Mouse (Mus musculus) thymus, adult 2 months (tissue): Measurements from ENCODE around the gene Zfpl1.

ENCODE experiments used
- CTCF ChIP-seq: fragments of 200-500 bp; IDR thresholded peaks from 2 replicates; pipeline ENCODE4 v1.5.1; 2012; ENCODE audit warnings: mild to moderate bottlenecking, control low read depth, low read length, moderate library complexity, borderline replicate concordance; ENCODE audit not compliant: control insufficient read depth, poor library complexity, insufficient read depth; ENCODE audit errors: extremely low read depth
- POLR2A ChIP-seq: fragments of 200-500 bp; IDR thresholded peaks from 2 replicates; pipeline ENCODE4 v1.6.1; 2012; ENCODE audit warnings: mild to moderate bottlenecking, low read length, control low read depth, moderate library complexity; ENCODE audit not compliant: control insufficient read depth, poor library complexity, insufficient read depth; ENCODE audit errors: extremely low read depth

GRCm38 (mm10) chr19:6061021-6061533 lies 23.7 kb downstream of the Zfpl1 start, which contains the start of gene Znhit2:
- TF ChIP-seq POLR2A (peak; percentile 81), CTCF (0 out of 2 replicates have a peak, but pooled peaks have one; percentile 9)
